Mouse (Mus musculus): ENCODE results near the gene Ak3.

Gene Ak3

GRCm38 (mm10) chr19:28994870-28995269, 52.9 kb downstream of the Ak3 start:
- no peak for DNase-seq (ENCODE audit: low spot score in 2 of 2)

- DNase-seq (ENCODE audit: low spot score in 2 of 2) = no peak
These were observed 56.4 kb downstream of the Ak3 start for GRCm38 (mm10) chr19:28991391-28991790.

GRCm38 (mm10) chr19:28990590-28991221, 57.1 kb downstream of the Ak3 start:
- DNase-seq (ENCODE audit: low spot score in 2 of 2) = no peak

GRCm38 (mm10) chr19:28990194-28990589, 57.6 kb downstream of the Ak3 start, which contains the start of gene Cdc37l1:
Cdc37l1 (plus strand) TSS chr19:28990352.
- peak; percentile 97 to 98 for DNase-seq (ENCODE audit: low spot score in 2 of 2)

- no peak for DNase-seq (ENCODE audit: low spot score in 2 of 2)
These were observed 58.2 kb downstream of the Ak3 start for GRCm38 (mm10) chr19:28989515-28989914.

GRCm38 (mm10) chr19:28982617-28983016, 65.1 kb downstream of the Ak3 start:
- DNase-seq (ENCODE audit: low spot score in 2 of 2) = no peak

- peak; percentile 65 to 88 for DNase-seq (ENCODE audit: low spot score in 2 of 2)
These were observed 72.7 kb downstream of the Ak3 start for GRCm38 (mm10) chr19:28974862-28975611.

All from urinary bladder, adult 18-20 months (tissue).